Mouse (Mus musculus): ENCODE results near the gene Map2k6.
A peak's percentile ranks its signal among the peaks of the same experiment; 100 is the strongest.

Map2k6 gene

GRCm38 (mm10) chr11:110450091-110450757 lies 51.3 kb downstream of the Map2k6 start:
- no peak for DNase-seq (ENCODE audit: low read depth, low spot score)

DNA sequence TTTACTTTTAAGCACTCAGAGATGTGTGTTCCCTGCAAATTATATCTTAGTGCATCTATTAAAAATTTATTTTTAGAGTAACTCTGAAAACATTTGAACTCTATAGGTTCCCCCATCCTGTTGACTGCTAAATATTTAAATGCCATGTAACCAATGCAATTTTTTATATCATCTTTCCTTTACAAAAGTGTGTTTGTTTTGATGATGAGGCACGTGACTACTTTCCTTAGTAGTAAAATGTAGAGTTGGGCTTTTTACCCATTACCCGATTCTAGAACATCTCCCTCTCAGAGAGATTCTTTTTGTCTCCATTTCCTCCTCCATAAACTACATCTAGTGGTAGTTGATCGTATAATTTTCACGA lies 51.8 kb downstream of the Map2k6 start:
- DNase-seq (ENCODE audit: low read depth, low spot score): no peak

DNA sequence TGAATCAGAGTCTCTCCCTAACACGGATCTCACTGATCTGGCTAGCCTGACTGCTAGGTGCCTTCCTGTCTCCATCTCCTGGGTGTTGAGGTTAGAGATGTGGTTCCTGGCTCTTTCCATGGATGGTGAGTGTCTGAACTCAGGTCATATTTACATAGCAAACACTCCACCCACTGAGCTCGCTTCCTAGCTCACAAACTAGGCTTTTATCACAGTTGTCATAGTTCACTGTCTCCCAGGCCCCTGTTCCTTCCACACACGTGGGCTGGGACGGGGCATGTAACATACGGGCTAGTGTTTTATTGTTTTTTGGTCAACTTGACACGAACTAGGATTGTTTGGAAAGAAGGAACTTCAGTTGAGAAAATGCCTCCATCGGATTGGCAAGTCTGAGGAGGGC lies 52.7 kb downstream of the Map2k6 start:
- no peak for DNase-seq (ENCODE audit: low read depth, low spot score)

DNA sequence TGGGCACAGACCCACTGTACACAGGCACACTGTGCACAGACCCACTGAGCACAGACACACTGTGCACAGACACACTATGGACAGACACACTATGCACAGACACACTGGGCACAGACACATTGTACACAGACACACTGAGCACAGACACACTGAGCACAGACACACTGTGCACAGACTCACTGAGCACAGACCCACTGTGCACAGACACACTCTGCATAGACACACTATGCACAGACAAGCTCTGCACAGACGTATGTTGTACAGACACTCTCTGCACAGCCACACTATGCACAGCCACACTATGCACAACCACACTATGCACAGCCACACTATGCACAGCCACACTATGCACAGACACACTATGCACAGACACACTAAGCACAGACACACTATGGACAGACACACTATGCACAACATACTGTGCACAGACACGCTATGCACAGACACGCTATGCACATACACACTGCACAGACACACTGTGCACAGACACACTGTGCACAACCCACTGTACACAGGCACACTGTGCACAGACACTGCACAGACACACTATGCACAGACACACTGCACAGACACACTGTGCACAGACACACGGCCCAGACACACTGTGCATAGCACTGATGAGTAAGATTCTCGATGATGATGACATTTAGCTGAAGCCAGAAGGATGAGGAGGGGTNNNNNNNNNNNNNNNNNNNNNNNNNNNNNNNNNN lies 54.7 kb downstream of the Map2k6 start:
- DNase-seq (ENCODE audit: low read depth, low spot score): no peak

DNA sequence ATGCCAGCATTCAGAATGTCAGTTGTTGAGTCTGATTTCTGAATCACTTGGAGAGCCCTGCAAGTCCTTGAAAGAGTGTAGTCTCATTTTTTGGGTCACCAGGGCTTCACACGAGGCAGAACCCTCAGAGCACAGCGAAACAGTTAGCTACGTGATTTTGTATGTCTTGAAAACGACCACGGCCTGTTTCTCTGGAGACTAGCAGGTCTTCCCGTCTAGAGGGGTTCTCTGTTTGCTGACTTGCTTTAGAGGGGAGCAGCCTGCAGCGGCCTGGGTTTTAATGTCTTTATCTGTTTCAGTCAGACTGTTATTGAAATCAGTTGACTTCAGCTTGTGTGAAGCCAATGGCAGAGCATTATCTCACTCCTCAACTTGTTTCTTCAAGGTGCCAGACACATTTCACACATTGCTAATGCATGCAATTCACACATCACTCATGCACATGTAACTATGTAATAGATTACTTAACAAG lies 58.6 kb downstream of the Map2k6 start:
- DNase-seq (ENCODE audit: low read depth, low spot score): no peak

- no peak for DNase-seq (ENCODE audit: low read depth, low spot score)
Measured at GRCm38 (mm10) chr11:110460480-110460879, 61.6 kb downstream of the Map2k6 start.

GRCm38 (mm10) chr11:110461560-110462331 lies 62.8 kb downstream of the Map2k6 start:
- no peak for DNase-seq (ENCODE audit: low read depth, low spot score)

- DNase-seq (ENCODE audit: low read depth, low spot score): no peak
Measured at GRCm38 (mm10) chr11:110462975-110463578, 64.2 kb downstream of the Map2k6 start.

DNA sequence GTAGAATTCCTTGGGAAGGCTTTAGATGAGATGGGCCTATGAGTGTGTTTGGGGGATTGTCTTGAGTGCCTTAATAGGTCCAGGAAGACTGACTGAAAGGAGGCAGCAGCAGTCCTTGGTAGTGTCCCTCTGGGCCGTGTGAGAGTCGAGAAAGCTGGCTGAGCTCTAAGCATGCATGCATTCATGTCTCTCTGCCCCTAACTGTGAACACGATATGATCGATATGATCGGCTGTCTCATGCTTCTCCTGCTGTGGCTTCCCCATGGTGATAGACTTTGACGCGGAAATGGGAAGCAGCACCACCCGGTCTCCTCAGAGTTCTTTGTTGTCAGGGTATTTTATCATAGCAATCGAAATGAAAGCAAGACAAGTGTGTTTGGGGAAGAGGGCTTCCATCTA lies 64.9 kb downstream of the Map2k6 start:
- DNase-seq (ENCODE audit: low read depth, low spot score): no peak

DNA sequence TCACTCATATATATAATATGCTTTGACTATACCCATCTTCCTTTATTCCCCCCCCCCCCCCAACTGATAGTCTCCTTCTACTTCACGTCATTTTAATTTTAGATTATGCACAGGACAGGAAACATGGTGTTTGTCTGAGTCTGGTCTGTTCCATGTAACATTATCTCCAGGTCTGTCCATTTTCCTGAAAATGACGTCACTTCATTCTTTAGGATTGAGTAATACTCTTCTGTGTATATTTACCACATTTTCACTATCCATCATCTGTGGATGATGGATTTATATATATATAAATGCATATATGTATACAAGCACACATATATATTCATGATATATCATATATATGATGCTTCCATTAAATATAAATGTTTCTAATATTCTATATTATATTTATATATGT lies 70.1 kb downstream of the Map2k6 start:
- DNase-seq (ENCODE audit: low read depth, low spot score): no peak

DNA sequence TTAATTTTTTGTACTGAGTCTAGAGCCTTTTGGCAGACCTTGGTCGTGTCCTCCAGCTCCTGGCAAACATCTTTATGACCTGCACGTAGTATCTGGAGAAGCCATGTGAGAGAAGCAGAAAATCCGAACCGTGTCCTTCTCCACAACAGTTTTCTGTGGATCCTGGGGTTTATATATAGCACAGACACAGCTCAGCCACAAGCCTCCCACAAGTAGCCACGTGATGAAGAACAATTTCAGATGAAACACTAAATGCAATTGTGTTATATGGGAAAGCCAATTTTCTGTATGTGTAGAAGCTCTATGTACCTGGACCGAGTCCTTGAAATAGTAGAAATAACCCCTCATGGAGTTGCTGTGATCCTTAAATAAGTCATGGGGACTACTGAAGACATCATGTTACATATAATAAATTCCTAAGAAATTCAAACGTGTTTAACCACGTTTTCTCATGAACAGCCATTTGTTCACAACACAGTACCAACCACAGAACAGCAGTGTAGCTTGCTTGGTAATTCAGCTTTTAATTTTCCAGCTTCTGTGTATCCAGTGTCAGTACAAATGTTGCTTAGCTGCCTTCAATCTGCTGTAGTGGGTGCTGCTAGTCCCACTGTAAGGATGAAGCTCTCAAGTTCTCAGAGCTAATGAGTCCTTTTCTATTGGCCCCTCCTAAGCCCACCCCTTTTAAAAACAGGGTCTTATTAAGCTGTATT lies 71.8 kb downstream of the Map2k6 start:
- DNase-seq (ENCODE audit: low read depth, low spot score): no peak

- DNase-seq (ENCODE audit: low read depth, low spot score): no peak
Measured at GRCm38 (mm10) chr11:110471362-110471761, 72.4 kb downstream of the Map2k6 start.

- DNase-seq (ENCODE audit: low read depth, low spot score): no peak
Measured at GRCm38 (mm10) chr11:110472078-110472477, 73.2 kb downstream of the Map2k6 start.

DNA sequence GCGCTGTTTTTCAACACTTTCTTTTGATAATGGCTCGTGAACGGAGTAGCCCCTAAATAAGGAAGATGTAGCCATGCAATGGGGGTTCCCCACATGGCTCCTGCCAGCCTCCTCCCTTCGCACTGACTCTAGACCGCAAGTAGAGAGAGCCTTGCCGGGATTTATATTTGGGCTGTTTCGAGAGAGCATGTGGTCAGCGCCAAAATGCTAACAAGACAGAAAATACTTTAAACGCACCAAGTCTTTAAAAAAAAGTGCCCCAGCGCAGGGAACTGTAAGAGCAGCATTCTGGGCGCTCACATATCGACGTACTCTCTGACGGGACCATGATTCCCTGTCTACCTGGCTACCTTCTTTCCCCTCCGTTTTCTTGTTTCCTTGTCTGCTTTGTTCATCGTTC lies 74.6 kb downstream of the Map2k6 start:
- DNase-seq (ENCODE audit: low read depth, low spot score): no peak

- DNase-seq (ENCODE audit: low read depth, low spot score): no peak
Measured at GRCm38 (mm10) chr11:110476361-110477151, 77.6 kb downstream of the Map2k6 start.

DNA sequence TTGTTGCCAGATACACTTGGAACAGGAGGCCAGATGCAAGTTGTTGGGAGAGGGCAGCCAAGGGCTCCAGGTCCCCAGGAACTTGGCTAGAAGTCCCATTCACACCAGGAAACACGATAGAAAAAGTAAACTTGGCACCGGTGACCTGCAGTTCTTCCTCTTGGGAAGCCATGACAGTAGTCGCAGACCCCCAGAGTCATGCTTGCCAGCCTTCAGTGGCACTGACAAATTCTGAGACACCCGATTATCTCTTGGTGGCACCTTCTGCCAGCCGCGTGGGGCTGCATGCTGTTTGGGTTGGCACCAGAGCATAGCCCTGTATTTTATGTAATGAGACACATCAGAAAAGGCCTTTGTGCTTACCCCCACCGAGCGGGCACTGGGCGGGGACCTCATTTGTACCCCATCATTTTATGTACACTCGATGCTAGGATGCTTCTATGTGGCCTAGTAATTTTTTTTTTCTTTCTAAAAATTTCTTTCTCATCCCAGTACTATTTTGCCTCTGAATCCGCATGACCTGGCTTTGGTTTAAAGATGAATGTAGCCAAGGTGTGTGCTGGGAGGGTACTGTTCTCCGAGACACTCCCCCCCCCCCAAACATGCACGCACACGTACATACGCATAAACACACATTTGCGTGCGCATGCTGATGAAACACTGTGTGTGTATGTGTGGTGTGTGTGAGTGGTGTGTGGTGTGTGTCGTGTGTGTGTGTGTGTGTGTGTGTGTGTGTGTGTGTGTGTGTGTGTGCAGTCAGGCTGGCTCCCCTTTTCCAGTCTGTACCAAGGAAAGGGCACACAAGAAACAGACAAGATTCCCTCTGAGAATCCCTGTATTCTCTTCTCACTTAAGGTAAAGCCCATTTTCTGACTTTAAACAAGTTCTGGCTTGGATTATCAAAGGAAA lies 79.3 kb downstream of the Map2k6 start:
- no peak for DNase-seq (ENCODE audit: low read depth, low spot score)

DNA sequence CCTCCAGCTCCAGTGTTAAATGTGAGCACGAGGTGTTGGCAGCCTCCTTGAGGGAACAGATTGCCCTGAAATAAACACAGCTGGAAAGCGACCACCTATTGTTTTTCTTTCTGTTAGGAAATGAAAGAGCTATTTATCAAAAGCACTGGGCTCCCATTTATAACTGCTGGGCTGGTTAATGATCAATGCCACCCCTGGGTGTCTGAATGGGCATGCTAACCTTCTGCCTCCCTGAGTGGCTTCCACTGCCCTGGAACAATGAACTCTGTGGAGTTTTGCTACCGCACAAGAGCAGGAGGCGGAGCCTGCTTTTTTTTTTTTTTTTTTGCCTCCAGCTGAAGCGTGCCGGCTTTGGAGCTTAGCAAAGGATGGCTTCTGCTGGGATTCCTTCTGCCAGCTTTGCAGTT lies 80.1 kb downstream of the Map2k6 start:
- peak; percentile 47 for DNase-seq (ENCODE audit: low read depth, low spot score)

- DNase-seq (ENCODE audit: low read depth, low spot score): no peak
Measured at GRCm38 (mm10) chr11:110481406-110481805, 82.5 kb downstream of the Map2k6 start.

DNA sequence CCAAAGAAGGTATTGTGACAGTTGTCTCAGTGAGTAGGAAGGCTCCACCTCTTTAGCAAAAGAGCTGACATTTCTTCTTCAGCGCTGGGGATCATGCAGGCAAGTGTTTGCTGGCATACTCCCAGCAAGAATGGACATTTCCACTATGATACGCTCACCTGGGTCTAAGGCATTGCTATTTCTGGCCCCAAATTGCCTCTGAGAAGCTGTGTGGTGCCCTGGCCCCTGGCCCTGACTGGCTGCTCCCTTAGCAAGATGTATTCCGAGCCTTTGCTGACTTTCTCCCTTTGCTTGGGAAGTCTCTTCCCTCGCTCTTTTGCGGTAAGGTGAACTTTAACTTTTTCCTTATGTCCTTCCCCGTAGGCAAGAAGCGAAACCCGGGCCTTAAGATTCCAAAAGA lies 83.3 kb downstream of the Map2k6 start:
- DNase-seq (ENCODE audit: low read depth, low spot score): no peak

GRCm38 (mm10) chr11:110482649-110483048 lies 83.7 kb downstream of the Map2k6 start:
- no peak for DNase-seq (ENCODE audit: low read depth, low spot score)
